Mouse (Mus musculus) embryo, embryonic 11.5 days (tissue): ENCODE measurements at regions not wholly inside any gene's neighbourhood (a gene's known extent, or its start where the extent isn't known, plus 50 kb on each side); places are given as distances from the start of the nearest gene placed in this dataset.

Source experiments
- DNase-seq: peaks from one replicate; pipeline ENCODE4 v3.0.0-alpha.2; 2012; ENCODE audit warnings: low read depth, low spot score

DNA sequence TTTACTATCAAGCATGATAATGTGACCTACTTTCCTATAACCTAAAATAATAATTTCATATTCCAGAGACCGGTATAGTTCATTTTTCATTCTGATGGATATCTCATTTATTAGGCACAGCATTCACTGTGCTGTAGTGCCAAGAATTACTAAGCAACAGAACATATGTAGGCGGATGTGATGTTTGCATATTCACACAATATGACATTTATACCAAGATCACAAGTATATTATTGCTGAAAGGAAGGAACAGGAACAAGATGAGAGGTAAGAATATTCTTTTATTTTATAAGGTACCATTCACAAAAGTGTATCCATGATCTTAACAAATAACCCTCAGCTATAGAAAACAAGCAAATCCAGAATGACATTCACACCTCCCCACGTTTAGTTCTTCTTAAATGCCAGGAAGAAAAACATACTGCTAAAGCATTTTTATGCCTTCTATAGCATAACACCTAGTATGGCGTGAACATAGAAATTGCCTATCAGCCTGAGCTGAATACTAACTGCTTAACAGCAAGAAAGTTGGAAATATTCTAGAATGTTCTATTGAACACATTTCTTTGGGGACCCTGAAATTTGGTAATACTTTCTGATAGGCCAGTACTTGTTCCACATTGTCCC, 1062.8 kb upstream of the Acvr2a start:
- no peak for DNase-seq

DNA sequence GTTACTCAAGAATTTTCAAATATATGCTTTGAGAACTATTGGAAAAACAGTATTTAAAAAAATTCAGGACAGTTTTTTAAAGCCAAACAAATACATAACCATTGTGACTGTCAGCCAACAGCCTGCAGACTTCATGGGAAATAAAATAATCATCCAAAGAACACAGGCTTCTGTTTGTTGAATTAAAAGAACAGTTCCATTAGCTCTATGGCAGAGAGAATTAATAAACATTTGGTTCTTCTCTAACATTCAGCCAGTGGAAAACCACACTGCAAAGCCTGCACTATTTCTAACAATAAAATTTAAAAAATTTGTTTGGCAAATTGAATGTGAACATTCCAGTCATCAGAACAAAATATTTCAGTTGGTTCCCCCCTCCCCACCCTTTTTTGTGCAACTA, 1058.2 kb upstream of the Acvr2a start:
- no peak for DNase-seq

DNA sequence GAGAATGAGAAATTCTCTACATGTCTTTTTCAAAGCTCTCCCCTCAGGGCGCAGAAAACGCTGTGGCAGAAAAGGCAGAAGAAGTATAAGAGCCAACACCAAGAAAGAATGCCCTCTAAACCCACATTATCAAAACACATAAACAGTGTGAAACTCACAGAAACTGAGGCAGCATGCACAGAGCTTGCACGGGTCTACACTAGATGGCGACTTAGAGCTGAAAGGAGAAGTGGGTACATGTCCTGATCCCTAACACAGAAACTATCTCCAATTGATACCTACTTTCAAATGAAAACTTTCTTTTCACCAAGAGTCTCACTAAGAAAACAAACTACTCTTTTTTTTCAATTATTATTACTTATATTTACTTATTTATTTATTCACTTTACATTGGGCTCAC, 1057.7 kb upstream of the Acvr2a start:
- DNase-seq = no peak

DNA sequence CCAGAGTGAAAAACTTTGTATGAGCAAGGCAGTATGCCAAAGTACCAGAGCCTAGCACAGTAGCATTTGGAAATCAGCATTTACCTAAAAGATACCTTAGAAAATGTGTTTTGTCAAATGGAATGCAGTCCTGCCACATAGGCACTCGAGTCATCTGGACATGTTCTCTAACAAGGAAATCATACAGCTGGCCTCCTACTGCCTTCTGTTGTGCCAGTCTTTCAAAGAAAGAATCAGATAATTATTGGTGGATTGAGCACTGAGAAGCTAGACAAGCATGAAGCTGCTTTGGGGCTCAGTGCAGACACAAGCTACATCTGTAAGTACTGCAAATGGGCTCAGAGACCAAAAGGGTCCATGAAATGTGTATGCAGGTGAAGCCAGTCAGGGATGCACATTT, 1038.1 kb upstream of the Acvr2a start:
- no peak for DNase-seq

DNA sequence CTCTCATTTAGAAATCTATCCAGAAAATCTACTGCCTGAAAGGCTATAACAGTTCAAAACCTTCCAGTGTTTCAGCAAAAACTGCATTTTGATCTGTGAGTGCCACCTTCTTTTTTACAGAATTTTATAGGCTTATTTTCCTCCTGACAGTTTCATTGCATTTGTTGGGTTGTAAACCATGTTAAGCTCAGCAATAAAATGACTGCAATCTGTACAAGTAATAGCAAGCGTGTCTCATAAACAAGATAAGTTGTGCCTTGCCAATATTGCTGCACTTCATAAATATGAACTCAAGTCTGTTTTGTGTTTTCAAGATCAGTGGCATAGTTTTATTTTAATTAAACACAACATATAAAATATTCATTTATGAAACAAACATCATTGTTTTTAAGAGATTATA, 1036.9 kb upstream of the Acvr2a start:
- no peak for DNase-seq

DNA sequence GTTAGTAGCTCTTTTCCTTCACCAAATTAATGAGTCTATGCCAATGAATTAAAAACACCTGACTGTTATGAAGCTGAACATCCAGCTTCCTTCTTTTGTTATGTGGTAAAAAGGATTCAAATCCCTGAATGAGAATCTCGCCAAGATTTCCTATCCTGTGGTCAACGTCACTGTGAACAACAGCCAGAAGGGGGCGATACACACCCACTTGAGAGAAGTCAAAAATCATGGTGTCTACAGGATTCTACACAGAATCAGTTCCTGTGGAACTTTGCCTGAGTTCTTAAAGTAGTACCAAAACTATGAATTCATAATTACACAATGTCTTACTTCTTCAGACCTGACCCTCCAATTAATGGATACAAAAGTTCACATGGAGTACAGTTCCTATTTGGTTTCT, 1028.1 kb upstream of the Acvr2a start:
- DNase-seq = peak; percentile 44

DNA sequence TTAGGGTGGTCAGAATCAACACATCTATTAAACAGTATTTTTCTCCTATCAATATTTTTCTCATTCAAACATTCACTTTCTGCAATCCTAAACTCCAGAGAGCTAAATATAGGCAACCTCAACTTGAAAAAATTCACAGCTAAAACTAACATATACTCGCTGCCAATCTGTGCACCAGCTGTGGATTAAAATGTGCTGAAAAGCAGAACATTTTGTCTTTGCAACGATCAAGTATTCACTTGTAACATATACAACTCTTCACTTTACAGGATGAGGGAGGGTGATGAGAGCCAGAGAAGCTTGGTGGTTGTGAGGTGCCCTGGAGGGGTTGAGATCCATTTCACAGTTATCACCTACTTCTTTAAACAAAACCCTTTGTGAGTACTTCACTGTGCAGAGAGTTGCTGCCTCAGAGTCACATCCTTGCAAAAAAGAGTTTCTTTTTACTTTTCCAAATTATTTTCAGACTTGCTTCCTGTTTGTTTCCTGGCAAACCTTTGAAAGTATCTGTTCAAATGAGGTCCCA, 991.1 kb upstream of the Acvr2a start:
- no peak for DNase-seq

DNA sequence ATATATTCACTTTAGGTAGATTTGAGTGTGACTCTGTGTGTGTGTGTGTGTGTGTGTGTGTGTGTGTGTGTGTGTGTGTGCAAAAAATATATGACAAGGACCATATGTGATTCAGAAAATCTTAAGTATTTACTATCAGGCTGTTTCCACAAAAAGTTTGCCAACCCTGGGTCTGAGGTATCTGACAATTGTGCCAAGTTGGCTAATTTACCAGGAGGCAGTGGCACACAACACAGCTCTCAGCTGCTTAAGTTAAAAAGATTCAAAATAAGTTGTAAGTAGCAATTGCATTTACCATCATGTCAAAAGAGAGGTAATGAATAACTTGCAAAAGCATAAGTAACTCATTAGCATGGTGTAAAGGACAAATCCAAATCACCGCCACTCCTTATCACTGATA, 981.4 kb upstream of the Acvr2a start:
- DNase-seq = no peak

DNA sequence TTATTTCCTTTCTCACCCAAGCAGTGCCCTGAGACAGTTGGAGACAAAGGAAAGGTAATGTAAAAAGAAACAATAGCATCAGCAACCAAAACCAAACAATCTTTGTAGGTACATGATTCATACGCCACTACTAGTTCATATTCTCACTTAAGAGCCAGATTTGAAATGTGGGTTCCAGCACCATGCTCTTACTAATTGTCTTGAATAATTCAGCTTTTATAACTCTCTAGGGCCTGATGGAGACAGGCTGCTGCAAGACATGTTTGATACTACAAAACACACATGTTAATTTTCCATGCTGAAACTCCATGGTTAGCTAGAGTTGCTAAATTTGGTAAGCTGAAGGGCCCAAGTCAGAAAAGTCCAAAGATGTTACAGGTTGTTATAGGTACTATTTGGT, 980.4 kb upstream of the Acvr2a start:
- no peak for DNase-seq

DNA sequence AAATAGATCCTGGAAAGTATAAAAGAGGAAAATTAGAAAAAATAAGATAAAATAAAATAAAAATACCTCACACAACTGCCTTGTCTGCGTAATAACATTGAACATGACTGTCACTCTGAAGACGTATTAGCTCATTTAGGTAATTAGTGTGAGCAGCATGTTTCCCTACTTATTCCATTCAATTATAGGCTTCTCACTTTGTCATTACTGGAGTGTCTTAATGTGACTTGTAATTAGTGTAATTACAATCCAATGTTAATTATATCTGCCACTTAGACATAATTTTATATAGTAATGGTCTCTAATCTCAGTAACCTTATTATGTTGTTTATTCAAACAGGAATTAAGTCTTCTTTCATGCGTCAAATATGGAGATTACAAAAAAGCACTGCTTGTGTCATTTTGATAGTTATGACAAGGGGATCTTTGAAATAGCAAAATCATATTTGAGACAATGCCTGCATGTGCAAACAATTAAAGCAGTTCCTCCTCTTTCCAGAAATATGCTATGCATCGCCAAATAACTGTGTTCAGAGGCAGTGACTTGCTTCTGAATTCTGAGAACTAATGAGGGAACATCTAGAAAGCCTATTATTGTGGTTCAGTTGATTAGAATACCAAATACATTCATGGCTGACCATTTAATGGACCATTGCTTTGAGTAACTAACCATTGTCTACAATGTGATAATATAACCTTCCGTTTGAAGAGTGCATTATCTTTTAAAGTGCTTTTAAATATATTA, 979.7 kb upstream of the Acvr2a start:
- no peak for DNase-seq

DNA sequence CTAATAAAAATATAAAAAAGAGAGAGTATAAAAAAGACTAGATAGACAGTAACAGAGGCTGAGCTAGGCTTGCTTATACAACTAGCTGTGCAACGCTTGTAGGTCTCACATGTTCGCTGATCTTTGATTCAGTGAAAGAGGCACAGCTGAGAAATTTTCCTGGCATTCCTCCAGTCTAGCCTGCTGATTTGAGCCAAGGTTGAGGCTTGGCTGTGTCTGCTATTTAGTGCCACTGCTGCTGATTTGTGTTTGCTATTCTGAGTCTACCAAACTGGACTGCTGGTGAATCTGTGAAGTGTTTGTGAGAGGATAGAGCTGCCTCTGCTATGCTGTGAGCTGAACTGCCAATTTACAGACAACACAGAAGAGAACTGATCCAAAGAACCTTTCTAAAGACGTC, 956.7 kb upstream of the Acvr2a start:
- DNase-seq = no peak

DNA sequence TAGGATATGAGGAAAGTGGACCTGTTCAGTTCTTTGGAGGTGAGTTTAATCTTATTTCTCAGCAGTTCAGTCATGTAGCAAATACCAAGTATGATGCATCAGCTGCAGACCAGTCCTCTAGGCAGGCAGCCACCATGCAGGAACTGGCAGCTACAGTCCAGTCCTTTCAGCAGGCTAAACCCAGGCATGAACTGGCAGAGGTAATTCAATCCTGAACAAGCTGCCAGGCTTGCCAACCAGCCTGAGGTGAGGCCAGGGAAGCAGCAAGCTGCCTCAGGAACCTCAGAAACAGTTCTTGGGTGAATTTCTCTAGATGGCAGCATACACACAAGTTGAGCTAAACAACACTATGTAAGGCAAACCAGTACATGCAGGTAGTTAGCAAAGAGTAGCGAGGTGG, 951.5 kb upstream of the Acvr2a start:
- no peak for DNase-seq

DNA sequence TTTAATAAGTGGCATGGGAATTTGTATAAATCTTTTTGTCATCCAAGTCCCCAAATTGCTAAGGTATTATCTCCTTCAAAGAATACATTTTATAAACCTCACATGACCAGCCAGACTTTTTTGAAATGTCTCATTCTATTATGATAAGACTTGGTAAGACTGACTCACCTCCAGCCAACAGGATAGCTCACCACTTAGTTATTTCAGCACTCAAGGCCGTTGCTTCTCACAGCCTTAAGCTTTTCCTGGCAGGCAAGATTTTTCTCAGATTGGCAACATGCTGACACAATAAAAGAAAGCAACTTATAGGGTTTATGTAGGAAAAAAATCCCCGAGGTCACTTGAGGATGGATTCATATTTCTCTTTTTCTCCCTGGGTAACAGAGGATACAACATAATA, 935.9 kb upstream of the Acvr2a start:
- no peak for DNase-seq

DNA sequence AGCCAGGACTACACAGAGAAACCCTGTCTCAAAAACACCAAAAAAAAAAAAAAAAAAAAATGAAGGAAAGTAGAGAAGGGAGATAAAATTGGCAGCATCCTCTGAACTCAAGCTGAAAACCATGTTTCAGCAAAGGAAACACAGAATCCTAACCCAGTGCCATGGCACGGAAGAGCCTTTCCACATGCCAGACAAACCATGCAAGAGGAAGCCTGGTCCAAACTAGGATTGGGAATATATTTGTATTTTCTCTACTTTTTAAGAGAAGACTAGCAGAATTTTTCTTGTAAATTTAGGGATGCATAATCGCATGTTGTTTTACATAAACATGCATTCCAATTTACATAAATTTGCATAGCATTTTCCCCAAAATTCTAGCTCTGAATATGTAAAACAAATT, 934.8 kb upstream of the Acvr2a start:
- DNase-seq = no peak

DNA sequence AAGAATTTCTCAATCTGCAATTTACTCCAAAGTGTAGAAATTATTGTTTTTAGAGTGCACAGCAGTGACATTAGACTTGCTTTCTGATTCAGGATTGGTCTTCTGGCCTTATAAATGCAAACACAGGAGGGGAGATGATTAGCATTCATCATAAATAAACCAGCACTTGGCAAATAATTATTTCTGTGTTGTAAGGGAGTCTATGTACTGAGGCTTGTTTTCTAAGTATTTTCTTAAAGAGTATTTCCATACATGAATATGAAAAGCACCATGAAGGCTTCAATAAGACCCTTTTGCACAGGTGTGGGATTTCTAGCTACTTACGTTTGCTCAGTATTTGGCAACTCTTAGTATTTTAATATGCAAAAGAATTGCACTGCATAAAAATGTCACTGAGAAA, 934.1 kb upstream of the Acvr2a start:
- DNase-seq = no peak

DNA sequence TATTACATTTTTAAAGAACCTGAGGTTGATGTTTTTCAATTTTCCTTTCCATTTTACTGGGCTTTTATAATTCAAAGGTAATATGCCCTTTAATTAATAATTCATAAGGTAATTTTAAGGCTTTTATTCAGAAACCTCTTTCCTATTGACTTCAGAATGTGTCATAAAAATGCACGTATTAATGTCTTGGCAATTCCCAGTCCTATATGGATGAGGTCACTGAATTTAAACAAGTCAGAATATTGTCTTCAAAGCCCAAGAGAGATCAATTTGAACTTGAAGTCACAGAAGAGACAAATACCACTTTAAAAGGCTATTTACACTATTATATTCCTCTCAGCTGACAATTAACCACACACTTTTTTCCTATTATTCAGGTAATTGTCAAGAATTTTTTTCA, 925.7 kb upstream of the Acvr2a start:
- no peak for DNase-seq

DNA sequence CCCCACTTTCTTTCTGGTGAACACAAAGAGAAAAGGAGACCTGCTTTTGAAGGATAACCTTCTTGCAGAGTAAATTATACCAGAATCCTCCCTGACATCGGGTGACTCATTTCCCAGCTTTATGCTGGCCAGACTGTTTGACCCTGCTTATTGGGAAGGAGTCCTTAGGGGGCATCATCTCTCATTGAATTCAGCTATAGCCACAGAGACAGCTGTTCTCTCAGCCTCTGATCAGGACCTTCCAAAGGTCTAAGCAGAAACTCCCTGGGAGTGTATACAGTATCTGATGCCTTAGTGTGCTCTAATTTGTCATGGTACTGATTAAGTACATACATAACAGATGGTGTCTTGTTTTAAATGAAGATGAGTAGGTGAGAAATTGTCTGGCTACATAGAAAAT, 922.5 kb upstream of the Acvr2a start:
- no peak for DNase-seq

DNA sequence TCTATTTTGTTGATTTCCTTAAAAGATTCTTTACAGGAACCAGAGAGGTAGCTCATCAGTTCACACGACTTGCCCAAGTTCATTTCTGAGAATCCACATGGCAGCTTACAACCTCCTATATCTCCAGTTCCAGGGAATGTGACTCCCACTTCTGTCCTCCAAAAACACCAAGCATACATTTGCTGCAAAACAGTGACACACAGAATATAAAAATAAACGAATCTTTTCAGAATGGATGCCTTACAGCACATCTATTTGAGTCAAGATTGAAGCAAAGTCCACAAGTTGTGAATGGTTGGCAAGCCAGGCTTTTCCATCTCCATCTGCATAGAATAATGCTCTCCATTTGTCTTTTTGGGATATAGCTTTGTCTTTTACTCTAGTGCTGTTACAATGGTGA, 921.0 kb upstream of the Acvr2a start:
- no peak for DNase-seq

DNA sequence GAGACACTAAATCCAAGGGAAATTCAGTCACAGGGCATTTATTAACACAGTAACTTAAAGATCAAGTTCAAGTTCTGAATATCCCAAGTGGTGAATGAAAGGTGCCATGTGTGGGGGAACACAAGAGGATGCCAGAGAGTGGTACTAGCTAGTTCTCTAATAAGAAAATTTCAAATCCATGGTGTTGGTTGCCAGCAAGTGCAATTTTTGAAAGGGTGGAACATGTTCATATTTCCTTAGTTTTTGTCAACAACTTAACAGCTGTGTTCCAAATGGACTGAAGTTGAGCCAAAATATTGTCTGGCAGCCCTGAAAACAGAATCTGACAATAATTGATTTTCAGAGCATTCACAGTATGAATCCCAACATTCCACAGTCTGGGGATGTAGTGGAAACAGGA, 919.1 kb upstream of the Acvr2a start:
- DNase-seq = no peak

DNA sequence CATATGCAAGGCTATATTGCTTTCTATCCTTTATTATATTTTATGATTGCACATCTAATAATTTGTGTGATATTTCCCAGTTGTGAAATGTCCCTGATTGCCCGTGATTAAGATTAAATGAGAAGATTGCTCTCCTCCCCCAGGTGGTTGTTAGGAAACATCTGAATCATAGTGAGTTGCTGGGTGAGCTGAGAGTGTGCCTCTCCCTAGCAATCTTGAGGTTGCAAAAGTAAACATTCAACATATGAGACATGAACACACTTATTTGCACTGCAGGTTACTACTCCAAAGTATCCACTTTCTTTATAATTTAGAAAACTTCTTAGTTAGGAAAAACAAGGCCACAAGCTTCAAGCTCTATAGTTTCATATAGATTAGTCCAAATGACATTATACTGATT, 899.6 kb upstream of the Acvr2a start:
- no peak for DNase-seq

DNA sequence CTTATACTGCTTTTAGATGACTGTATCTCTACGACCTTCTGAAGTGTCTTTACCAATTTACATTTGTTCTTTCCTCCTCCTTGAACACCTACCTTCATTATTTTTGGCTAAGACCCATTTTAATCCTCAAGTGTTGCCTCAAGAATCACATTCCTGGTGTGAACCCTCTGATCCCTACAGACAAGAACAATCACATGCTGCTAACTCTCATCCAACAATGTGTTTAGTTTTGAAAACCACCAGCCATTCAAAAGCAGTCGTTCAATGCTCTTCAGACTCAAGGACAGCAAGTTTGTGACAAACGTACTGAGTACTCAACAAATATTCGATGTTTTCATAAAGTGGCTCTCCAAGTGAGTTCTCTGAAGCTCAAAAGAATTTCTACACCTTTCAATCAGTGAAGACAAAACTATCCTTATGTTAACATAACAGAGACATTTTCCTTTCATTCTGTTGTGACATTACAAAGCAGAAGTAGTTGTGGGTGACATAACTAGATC, 898.9 kb upstream of the Acvr2a start:
- DNase-seq = no peak

DNA sequence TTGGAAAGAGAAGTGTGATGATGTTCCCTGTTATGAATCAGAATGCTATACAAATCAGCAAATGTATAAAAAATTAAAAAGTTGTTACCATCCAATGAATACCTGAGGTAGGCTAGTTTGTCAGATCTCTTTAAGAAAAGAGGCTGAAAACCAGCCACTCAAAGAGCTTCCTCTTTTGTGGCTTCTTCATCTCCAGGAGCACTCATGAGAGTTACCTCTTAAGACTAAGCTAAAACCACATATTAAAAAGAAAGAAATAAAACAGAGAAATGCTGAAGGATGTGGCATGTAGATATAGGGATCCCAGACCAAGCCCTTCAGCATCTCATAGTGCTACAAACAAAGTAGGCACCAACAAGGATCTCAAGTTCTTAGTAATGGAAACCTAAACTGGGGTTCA, 890.9 kb upstream of the Acvr2a start:
- no peak for DNase-seq

DNA sequence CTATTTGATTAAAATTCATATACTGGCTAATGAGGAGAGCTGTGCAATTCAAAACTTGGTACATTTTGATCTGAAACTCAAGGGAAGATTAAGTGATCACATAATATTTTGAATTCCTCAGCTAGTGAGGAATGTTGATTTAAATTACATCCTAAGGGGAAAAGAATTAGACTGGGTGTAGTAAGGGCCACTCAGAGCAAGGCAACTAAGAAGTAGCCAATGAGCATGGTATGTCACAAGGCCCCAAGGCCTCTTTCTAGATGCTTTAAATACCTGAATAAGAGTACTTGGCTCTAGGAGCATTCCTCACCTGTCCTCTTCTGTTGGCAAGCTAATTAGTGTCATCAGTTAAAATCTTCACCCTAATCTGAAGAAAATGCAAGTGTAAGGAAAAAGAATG, 887.3 kb upstream of the Acvr2a start:
- no peak for DNase-seq
